Mouse (Mus musculus): ENCODE data around the gene Gm28374. TPM values are rescaled to one million over a fixed set of nuclear protein-coding genes. Genes with fewer than 3 reads are reported as not detected.

The Gm28374 gene
- total RNA-seq, 1 experiment from 2014 or later: not detected

- no peak for ATAC-seq (ENCODE audit: extremely low read depth, insufficient number of reproducible peaks, low FRiP score, poor library complexity, severe bottlenecking)
These were observed 44.4 kb downstream of the Gm28374 start for GRCm38 (mm10) chr19:6037695-6038094.

GRCm38 (mm10) chr19:6035966-6036585 lies 46.0 kb downstream of the Gm28374 start:
- no peak for ATAC-seq (ENCODE audit: extremely low read depth, insufficient number of reproducible peaks, low FRiP score, poor library complexity, severe bottlenecking)

GRCm38 (mm10) chr19:6030520-6031280 lies 51.4 kb downstream of the Gm28374 start:
- ATAC-seq (ENCODE audit: extremely low read depth, insufficient number of reproducible peaks, low FRiP score, poor library complexity, severe bottlenecking): no peak

GRCm38 (mm10) chr19:6029426-6029825 lies 52.6 kb downstream of the Gm28374 start:
- ATAC-seq (ENCODE audit: extremely low read depth, insufficient number of reproducible peaks, low FRiP score, poor library complexity, severe bottlenecking): no peak

- ATAC-seq (ENCODE audit: extremely low read depth, insufficient number of reproducible peaks, low FRiP score, poor library complexity, severe bottlenecking): no peak
These were observed 53.1 kb downstream of the Gm28374 start for GRCm38 (mm10) chr19:6028991-6029390.

Other genes starting within 250 kb of the Gm28374 start
- 32.9 and 38.6 TPM in 2 replicates for gene Frmd8, start 207.0 kb downstream of the Gm28374 start, total RNA-seq (2017)
- 56.6 and 64.7 TPM in 2 replicates for gene Slc25a45, start 204.4 kb downstream of the Gm28374 start, total RNA-seq (2017)
- 1.4 and 1.5 TPM in 2 replicates for gene Tigd3, start 188.1 kb downstream of the Gm28374 start, total RNA-seq (2017)
- 80.0 and 104 TPM in 2 replicates for gene Dpf2, start 169.2 kb downstream of the Gm28374 start, total RNA-seq (2017)
- 3.8 and 4.8 TPM in 2 replicates for gene Cdc42ep2, start 157.4 kb downstream of the Gm28374 start, total RNA-seq (2017)
- 32.8 and 36.8 TPM in 2 replicates for gene Pola2, start 118.1 kb downstream of the Gm28374 start, total RNA-seq (2017)
- gene Slc22a20, start 96.1 kb downstream of the Gm28374 start, total RNA-seq (2017): 0.47 and 1.1 TPM in 2 replicates
- 142 and 147 TPM in 2 replicates for gene Capn1, start 66.4 kb downstream of the Gm28374 start, total RNA-seq (2017)
- 42.1 and 45.3 TPM in 2 replicates for gene Syvn1, start 35.7 kb downstream of the Gm28374 start, total RNA-seq (2017)
- gene Mrpl49, start 24.5 kb downstream of the Gm28374 start, total RNA-seq (2017): 28.7 and 29.2 TPM in 2 replicates
- 2,994 and 3,021 TPM in 2 replicates for gene Fau, start 24.4 kb downstream of the Gm28374 start, total RNA-seq (2017)
- 18.4 and 20.3 TPM in 2 replicates for gene Znhit2, start 21.1 kb downstream of the Gm28374 start, total RNA-seq (2017)
- gene Tm7sf2, start 13.9 kb downstream of the Gm28374 start, total RNA-seq (2017): 5.6 and 8.1 TPM in 2 replicates
- 67.0 and 73.7 TPM in 2 replicates for gene Vps51, start 5.0 kb downstream of the Gm28374 start, total RNA-seq (2017)
- gene Tmem262, start 2.2 kb downstream of the Gm28374 start, total RNA-seq (2017): 1.5 TPM in 1 of 2 replicates, not detected in the other
- 51.9 and 52.8 TPM in 2 replicates for gene Zfpl1, start 2.7 kb upstream of the Gm28374 start, total RNA-seq (2017)
- 0.35 TPM in 1 of 2 replicates, not detected in the other for gene Cdca5, start 2.7 kb upstream of the Gm28374 start, total RNA-seq (2017)
- not detected in 2 replicates for gene AC131692.1, start 12.2 kb upstream of the Gm28374 start, total RNA-seq (2017)
- gene Naaladl1, start 23.5 kb upstream of the Gm28374 start, total RNA-seq (2017): not detected in 2 replicates
- 2.2 and 3.1 TPM in 2 replicates for gene Sac3d1, start 36.4 kb upstream of the Gm28374 start, total RNA-seq (2017)
- gene Snx15, start 46.0 kb upstream of the Gm28374 start, total RNA-seq (2017): 9.1 and 9.8 TPM in 2 replicates
- gene Batf2, start 58.7 kb upstream of the Gm28374 start, total RNA-seq (2017): 1.2 TPM in 1 of 2 replicates, not detected in the other
- gene Arl2, start 59.3 kb upstream of the Gm28374 start, total RNA-seq (2017): 14.0 and 15.2 TPM in 2 replicates
- gene Majin, start 102.1 kb upstream of the Gm28374 start, total RNA-seq (2017): not detected in 2 replicates
- not detected in 2 replicates for gene Gpha2, start 144.1 kb upstream of the Gm28374 start, total RNA-seq (2017)
- 21.8 and 22.1 TPM in 2 replicates for gene Ppp2r5b, start 153.6 kb upstream of the Gm28374 start, total RNA-seq (2017)
- gene Atg2a, start 159.4 kb upstream of the Gm28374 start, total RNA-seq (2017): 43.0 and 49.3 TPM in 2 replicates
- gene Ehd1, start 194.5 kb upstream of the Gm28374 start, total RNA-seq (2017): 126 and 148 TPM in 2 replicates
- 4.4 and 10.9 TPM in 2 replicates for gene Cdc42bpg, start 224.2 kb upstream of the Gm28374 start, total RNA-seq (2017)

Measured in neutrophil, adult 5-6 weeks (primary cell).